Mouse (Mus musculus) spleen, embryonic (tissue): ENCODE measurements around the gene Gm572.

ENCODE experiments used
- CTCF ChIA-PET: fragments of 350-600 bp; sonication (Branson Sonifier 250); formaldehyde crosslinking; loops from one replicate; lab custom pipeline; 2022; lab: Charles Lee

Gm572 gene

DNA sequence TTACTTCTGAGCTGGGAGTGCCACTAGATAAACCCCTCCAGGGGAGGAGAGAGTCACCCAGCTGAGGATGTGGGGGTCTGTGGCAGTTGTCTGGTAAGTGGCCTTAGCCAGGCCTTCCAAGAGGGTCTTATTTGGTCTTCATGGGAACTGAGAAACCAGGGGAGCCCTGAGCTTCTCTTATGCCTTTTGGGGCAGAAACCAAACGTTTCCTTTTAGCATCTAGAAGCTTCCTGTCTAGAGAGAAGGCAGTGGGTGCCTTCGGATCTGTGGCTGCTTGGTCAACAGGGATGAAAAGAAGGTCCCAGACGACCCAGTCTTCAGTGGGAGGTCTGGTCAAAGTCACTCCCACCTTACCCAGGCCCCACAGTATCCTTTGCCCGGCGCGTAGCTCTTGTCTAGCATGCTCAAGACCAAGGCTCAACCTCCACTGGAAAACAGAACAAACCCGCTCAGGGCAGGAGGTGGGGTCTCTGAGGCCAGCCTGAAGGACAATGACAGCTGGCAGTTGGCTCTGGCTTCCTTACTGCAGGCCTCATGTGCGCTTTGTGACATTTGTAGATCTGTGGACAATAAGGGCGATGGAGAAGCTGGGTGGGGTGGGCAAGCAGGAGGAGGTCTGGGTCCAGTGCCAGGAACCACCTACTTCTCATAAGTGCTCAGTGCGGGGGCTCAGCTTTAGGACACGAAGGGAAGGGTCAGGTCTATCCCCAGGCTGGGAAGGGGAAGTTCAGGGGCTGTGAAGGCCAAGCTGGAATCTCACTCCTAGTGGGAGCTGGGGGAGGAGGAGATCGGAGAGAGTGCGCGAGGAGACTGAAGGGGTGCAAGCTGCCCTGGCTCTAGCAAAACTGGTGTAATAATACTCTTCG, at the start of gene Gm572:
Gene Gm572 (plus strand): TSS at position 27 of the 866 bp plus-strand sequence.
- CTCF ChIA-PET: interaction anchor here (0.8 kb wide), 1 partner anchor 45 kb away, joined by 3 read pairs; no protein-coding TSS in a partner anchor

DNA sequence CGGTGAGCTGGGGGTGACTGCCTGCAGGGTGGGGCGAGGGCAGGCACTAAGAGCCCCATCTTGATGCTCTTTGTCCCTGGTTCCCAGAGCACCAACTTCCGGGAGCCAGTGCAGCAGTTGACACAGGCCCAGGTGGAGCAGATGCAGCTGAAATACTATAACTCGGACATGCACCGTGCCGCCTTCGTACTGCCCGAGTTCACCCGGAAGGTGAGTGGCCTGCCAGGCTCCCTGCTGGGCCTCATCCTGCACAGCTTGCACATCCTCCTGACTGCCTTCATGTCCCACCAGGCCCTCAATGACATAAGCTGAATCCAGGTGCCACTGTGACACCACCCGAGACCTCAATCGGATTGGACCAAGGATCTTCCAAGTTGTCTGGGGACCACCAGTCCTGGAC, 49.1 kb upstream of the Gm572 start:
- CTCF ChIA-PET: no interaction called here

DNA sequence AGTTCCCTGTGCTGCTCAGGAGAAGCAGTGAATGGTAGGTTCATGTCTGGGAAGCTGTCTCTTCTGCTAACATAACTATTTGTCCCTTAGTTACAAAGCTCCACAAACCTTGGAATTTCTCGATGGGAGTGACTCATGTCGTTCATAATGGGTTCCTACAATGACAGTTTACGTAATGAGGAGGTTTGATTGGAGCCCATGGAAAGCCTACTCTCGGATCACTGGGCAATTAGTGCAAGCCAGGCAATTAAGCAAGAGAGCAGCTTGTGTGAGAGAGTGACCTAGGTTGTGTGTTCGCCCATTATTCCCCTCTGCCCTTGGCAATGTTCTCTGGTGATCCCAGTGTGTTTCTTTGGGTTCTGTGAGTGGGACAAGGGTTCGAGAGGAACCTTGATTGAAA, 47.2 kb upstream of the Gm572 start:
- CTCF ChIA-PET: no interaction called here

DNA sequence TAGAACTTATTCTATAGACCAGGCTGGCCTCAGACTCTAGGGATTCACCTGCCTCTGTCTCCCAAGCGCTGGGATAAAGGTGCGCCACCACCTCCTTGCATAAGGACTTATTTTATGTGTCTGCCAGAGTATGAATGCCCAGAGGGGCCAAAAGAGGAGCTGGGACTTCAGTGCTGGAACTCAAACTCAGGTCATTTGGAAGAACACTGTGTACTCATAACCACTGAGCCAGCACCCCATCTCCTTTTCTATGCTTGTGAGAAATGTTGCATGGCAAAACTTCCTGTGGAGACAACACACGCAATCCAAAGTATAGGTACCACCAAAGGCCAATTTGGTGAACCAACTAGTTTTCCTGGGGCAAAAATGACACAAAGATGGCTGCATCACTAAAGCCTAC, 46.4 kb upstream of the Gm572 start:
- CTCF ChIA-PET: interaction anchor here (0.6 kb wide), 1 partner anchor 8 kb away, joined by 3 read pairs; no protein-coding TSS in a partner anchor

DNA sequence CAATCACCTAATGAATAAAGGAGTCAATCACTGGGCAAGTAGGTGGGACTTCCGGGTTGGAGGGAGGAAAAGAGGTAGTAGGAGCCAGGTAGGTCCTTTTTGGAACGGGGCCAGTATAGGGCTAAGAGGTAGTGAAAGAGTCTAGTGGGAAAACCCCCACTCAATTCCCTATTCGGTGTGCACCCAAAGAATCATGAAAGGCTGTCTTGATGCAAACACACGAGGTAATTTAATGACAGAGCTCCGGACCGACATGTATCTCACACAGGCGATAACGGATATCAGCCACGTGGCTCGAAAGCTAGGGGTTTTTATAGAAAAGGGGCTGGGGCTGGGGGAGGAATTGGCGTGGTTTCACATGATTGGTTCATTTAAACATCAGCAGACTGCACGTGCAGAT, 44.3 kb upstream of the Gm572 start:
- CTCF ChIA-PET: no interaction called here

DNA sequence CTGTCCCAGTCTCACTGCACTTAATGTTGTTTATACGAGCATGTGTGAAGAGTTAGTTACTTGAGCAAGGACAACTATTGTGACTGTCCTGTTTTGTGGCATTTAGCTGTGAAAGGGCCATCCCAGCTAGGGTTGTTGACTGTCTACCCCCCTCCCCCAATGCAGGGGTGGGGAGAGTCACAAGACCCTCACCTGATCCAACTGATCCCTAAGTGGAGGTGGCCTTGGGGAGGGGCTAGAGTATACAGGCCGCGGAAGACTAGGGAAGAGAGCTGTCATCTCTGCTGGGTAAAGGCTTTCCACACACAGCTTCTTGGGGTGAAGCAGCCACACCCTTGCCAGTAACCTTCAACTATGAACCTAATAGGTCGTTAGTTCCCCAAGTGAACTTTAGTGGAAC, 42.8 kb upstream of the Gm572 start:
- CTCF ChIA-PET: no interaction called here

DNA sequence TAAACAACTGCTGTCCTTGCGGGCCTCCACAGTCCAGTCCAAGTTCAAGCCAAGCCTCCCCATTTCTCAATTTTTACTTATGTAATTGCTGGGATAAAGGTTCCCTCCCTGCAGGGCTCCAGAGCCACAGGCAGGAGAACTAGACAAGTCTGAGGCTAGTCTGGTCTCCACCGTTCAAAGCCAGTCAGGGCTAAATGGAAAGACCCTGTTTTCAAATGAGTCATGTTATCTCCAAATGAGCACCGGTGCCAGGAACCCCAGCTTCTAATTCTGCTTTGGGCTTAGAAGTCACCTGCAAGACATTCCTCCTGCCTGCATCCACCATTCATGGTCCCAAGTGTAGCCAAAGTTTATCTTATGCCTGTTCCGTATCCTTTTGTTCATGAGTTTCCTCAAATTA, 41.2 kb upstream of the Gm572 start:
- CTCF ChIA-PET: no interaction called here

DNA sequence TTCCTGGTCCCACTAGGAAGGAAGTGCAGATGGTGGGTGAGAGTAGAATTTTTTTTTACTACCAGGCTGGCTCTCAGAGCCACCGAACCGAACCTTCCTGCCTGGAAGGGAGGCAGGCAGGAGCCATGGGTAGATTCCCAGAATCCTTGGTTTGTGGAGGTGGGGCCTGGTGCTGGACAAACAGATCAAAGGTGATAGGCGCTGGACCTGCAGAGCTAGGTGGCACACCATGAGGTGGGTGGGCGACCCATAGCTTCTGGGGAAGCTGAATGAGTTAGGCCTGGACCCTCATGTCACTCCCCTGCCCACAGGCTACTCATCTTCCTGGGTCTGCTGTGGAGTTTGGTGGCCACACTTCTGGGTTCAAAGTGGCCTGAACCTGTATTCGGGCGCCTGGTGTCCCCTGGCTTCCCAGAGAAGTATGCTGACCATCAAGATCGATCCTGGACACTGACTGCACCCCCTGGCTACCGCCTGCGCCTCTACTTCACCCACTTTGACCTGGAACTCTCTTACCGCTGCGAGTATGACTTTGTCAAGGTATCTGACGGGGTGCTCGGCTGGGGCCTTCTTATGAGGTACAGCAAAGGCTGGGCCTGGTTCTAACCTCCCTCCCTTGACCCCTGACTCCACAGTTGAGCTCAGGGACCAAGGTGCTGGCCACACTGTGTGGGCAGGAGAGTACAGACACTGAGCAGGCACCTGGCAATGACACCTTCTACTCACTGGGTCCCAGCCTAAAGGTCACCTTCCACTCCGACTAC, 40.6 kb upstream of the Gm572 start, which contains the start of gene Masp2:
Gene Masp2 (plus strand): TSS at position 198 of the 764 bp plus-strand sequence.
- CTCF ChIA-PET: no interaction called here

DNA sequence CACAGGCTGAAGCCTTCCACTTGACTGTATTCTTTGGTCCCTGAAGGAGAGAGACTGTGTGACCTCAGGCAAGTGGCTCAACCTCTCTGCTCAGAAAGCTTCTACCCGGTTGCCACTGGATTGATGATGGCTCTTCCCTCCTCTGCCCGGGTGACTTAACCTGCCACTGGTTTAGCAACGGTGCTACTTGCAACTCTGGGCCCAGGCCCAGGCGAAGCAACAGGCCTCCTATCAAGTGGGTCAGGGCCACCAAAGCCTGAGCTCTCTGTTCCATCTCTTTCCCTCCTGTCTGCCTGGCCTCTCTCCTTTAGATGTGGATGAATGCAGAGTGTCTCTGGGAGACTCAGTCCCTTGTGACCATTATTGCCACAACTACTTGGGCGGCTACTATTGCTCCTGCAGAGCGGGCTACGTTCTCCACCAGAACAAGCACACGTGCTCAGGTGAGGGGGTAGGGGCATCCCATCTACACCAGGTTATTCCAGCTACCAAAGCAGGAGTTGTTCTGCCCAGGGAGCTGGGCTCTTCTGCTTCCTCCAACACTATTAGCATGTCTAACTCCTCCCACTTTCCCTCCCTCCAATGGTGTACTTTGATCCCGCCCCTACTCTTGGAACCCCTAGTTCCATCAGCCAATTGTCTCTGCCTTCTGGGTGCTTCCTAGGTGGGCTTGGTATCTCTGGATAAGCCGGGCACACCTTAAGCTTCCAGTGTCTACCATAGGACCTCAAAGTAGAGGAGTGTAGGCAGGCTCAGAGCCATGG, 39.6 kb upstream of the Gm572 start:
- CTCF ChIA-PET: no interaction called here

DNA sequence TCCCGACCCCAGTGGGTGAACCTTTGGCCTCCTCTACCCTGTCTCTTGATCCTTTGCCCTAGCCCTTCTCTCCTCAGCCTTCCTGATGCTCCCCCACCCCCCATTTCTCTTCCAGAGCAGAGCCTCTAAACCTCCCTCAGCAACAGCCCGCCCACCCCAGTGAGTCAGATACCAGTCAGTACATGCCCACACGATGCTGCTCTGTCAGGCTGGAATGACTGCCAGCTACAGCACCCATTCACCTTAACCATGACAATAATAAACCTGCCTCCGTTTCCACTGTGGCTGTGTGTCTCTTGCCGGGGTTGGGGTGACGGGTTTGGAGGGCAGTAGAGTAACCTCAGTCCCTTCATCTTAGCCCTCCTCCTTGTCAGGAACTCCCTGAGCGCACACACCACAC, 39.0 kb upstream of the Gm572 start:
- CTCF ChIA-PET: no interaction called here

DNA sequence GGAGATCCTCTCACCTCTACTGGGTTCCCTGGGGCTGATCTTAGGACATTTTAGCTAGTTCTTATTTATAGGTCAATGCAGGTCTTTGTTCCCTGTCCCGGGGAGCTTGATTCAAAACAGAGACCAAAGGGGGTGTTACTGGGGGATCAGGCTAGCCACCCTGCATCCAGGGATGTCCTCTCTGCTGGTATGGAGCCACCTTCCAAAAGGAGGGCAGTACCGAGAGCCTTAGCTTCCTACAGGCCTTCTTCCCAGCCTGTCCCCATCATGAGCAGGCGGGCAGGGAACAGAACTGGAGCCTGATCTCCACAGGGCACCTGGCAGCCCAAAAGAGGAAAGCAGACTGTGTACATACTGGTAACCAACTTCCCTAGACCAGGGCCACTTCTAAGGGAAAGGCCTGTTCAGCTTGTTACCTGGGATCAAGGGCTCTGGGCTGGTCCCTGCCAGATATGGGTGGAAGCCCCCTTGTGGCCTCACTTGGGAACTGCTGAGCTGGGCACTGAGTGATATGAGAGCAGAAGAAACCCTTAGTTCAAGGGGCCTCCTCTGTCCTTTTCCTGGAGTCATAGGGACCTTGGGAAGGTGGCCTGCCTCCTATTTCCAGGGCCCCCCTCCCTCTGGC, 38.5 kb upstream of the Gm572 start:
- CTCF ChIA-PET: no interaction called here

DNA sequence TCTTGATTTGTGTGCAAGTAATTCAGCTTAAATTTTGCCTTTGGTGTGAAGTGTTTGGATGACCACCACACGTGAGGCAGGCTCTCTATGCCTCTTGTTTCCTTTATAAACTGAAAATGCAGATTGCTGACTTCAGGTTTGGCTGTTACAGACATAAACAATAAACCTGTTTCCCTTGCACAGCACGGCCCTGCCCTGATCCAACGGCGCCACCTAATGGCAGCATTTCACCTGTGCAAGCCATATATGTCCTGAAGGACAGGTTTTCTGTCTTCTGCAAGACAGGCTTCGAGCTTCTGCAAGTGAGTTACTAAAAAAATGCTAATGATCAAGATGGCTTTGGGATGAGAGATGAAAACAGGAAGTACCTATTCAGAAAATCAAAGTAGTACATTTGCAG, 35.4 kb upstream of the Gm572 start:
- CTCF ChIA-PET: interaction anchor here (0.6 kb wide), 1 partner anchor 20 kb away, joined by 3 read pairs; no protein-coding TSS in a partner anchor

DNA sequence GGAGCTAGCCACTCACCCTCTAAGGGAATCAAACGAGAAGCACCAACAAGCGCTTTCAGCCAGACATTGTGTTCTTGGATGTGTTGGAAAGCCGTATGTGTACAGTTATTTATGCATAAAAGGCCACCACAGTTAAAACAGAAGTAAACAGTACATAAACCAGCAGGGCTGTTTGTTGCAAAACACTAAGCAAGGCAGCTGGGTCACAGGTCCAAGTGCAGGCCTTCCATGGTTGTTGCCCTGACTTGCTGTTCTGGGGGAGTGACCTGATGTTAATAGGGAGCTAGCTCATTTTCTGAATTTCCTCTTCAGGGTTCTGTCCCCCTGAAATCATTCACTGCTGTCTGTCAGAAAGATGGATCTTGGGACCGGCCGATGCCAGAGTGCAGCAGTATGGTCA, 33.3 kb upstream of the Gm572 start:
- CTCF ChIA-PET: no interaction called here

DNA sequence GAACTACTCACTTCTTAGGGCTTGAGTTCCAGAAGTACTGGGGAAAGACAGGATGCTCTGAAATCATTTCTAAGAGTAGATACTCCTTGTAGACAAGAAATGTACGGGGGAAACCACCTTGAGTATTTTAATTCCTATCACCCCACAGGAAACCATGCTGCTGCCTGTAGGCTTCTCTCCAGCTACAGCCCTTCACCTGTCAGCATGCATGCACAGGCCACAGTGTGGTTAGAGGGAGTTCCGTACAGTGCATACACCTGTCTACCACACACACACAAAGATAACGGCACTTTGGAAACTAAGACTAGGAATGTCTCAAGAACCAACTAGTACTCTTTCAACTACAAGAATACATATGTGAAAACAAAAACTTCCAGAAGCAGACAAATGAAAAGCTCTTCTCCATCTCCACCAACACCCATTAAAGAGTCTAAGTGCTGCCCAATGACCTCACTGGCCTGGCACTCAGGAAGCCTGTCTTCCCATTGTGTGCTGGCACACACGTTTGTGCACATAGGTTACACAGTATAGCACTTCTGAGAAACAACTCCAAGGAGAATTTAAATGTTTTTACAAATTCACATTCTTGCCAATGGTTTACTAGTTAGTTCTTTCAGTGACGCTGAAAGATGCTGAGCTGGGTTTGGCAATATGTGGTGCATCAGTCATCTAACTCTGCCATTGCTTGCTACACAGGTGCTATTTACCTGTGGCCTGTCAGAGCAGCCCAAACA, 32.3 kb upstream of the Gm572 start:
- CTCF ChIA-PET: no interaction called here

DNA sequence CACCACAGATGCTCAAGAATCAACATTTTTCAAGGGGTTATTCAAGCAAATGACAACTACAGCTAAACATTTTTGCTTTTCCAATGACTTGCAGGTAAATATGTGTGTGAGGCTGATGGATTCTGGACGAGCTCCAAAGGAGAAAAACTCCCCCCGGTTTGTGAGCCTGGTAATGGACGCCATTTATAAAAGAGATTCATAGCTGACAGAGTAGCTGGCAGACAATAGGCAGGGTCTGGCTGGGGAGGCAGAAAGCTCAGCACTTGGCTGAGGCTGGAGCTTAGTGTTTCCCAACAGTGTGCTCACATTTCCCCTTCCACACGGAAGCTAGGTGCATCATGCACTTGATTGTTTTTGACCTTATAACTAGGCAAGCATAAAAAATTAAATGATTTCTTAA, 30.6 kb upstream of the Gm572 start:
- CTCF ChIA-PET: no interaction called here

DNA sequence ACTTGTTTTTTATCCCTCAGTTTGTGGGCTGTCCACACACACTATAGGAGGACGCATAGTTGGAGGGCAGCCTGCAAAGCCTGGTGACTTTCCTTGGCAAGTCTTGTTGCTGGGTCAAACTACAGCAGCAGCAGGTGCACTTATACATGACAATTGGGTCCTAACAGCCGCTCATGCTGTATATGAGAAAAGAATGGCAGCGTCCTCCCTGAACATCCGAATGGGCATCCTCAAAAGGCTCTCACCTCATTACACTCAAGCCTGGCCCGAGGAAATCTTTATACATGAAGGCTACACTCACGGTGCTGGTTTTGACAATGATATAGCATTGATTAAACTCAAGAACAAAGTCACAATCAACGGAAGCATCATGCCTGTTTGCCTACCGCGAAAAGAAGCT, 29.4 kb upstream of the Gm572 start:
- CTCF ChIA-PET: no interaction called here

DNA sequence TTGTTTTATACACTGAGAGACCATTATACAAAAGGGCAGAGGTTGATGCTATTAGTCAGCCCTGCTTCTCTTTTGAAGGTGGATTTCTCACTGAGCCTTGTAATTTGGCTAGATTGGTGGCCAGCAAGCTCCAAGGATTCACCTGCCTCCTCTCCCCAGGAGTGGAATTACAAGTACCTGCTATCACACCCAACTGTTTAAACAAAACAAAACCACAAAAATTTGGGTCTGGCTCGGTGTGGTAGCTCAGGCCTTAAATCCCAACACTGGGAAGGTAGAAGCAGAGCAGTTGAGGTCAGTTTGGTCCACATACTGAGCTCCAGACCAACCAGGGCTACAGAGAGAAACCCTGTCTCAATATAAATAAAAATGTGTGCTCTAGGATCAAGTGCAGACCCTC, 23.3 kb upstream of the Gm572 start:
- CTCF ChIA-PET: interaction anchor here (0.7 kb wide), 1 partner anchor 11 kb away, joined by 3 read pairs; no protein-coding TSS in a partner anchor

DNA sequence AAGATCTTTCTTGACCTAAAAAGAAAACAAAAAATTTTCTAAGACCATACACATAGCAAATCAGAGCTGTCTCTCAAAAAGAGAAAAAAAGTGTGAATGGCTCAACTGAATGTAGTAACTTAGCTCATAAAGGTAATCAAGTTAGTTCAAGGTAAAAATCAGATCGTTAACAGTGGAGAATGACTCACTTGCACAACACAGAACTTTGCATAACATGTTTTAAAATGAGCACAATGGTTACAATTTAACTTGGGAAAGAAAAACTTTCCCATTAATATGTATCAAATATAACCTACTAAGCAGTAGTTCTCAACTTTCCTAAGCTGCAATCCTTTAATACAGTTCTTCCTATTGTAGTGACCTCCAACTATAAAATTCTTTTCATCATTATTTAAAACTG, 22.4 kb upstream of the Gm572 start:
- CTCF ChIA-PET: no interaction called here

DNA sequence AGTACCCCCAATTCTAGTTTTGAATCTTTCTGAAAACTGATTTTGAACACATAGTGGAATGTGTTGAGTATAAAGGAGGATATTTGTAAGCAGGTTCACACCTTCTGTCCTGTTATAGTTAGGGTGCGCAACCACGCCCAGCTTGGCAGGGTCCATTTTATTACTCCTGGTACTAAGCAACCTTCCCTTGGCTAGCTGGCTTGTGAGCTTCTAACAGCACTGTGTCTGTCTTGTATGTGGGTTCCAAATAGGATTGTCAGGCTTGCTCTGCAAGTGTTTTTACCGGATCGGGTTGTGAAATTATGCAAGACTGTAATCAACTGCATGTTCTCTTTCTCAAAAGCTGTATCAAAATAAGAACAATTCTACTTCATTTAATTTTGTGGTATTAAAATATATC, 20.6 kb upstream of the Gm572 start:
- CTCF ChIA-PET: no interaction called here

DNA sequence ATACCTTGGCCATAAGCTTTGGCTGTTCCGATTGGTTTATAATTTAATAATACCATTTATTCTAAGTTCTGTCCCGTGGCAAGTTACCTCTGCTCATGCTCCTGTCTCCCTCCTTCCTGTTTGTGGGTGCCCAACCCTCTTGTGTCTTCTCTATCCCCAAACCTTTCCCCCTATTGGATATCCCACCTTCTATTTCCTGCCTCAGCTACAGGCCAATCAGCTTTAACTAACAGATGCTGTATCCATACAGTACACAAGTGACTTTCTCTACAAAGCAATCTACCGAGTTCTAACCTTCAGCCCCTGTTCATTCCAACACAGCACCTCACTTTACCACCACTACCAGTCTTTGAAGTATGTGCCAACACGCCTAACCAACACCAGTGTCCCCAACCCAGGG, 19.5 kb upstream of the Gm572 start:
- CTCF ChIA-PET: no interaction called here

DNA sequence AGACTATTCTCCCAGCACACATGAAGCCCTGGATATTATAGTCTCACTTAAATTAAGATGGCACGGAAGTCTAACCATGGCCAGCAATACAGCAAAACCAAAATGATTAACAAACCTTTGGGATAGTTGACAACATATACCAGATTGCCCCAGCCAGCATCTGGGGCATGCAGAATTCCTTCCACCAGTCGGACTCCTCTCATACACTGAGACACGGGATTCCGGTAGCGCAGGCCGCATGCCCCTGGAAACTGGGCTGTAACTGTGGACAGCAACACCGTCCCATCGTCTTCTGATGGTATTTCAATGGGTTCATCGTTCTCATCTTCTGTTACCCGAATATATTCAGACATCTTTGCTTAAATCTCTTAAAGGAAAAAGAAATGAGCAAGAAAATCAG, 18.1 kb upstream of the Gm572 start:
- CTCF ChIA-PET: no interaction called here
